Mouse (Mus musculus) MEL-GATA-1-ER (cell line): ENCODE measurements around the gene Frmd8.

Experiments used
- DNase-seq: peaks from one replicate; pipeline ENCODE4 v3.0.0-alpha.2; 2012; ENCODE audit warnings: low read depth; ENCODE audit errors: extremely low read depth

The Frmd8 gene

DNA sequence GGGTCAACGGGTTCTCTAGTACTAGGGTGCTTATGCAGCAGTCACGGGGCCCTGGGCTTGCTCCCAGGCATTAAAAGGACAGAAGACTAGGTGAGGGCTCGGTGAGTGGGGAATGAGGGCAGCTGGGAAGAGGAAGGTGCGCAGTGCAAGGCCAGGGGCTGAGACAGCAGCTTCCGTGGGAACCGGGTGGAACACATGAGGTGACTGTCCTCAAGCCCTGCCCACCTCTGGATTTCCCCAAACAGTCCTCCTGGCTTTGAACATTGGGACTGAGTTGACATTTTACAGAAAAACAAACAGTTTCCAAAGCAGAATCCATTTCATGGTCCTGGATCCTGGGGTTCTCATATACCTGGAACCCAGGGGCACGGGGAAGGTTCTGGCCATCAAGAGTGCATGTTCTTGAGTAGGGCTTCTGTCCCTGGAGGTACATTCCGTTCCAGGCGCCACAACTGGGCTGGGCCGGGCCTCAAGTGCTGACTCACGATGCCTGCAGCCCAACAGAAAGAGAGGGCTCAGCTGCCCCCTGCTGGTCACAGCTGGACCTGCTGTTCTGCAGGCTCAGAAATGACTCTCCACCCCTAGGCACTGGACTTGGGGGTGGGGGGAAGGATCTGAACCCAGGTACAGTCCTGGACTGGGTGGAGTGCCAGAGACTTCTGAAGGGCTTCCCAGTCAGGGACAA, 25.1 kb downstream of the Frmd8 start:
- DNase-seq: peak; percentile 73

DNA sequence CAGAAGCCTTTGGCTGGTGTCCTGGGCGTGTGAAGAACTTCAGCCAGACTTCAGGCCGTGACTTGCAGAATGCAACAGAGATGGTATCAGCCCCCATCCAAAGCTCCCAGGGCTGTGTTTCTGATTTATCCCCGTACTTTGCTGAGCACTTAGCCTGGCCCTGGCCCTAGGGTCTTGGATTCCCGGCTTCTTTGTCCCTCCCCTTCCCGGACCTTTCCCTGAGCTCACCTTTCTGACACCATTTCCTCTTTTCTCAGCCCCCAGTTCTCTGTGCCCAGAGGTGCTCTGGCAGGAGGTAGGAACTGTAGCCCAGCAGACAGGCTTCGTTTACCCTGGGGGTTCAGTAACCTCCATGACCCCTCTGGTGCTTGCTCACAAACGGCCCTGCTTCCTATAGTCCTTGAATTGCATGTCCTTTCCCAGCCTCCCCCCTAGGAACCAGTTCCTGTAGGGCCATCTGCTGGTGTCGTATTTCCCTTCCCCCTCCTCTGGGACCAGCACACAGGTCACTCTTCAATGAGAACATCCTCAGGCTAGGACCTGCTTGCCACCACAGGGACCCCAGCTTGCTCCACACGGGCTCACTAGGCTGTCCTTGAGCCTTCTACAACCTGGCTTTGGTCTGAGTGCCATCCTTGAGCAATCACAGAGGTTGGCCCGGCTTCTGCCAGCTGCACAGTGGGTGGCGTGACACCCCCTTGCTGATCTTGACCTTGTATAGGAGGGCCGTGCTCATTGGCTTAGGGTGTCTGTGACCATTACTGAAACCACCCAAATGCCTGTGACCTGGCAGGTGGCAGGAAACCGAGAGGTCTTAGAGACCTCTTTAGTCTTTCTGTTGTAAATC, 26.0 kb downstream of the Frmd8 start:
- peak; percentile 34 for DNase-seq

DNA sequence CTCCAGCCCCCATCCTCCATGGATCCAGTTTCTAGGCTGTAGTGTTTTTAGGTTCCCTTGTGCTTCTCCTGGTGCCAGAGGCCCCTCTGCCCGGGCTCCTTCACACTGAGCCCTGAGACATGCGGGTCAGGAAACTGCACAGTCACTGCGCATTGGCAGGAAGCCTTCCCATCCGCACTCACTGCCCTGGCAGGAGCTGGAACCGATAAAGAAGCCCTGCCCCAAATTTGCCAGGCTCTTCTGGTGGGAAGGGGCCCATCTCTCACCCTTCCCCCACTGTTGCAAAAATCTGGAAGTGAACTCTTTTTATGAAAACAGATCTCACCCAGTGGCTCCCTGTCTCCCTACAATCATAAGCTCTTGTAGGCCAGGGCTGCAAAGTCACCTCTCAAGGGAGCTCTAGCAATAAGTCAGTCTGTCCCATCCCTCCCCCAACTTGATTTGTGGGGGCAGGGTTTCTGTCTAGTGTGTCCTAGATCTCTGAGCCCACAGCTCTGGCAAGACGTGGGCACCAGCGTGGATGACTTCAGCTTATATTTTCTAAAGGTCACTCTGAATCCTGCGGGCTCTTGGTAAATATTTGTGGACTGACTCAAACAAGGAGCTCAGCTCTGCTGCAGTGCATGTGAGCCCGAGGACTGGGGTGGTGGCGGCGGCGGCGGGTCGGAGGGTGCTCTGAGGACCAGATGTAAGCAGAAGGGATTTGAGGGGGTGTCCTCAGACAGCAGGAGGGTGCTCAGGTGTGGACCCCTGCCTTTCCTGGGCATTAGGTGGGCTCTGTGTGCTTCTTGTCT, 26.8 kb downstream of the Frmd8 start:
- peak; percentile 78 for DNase-seq

DNA sequence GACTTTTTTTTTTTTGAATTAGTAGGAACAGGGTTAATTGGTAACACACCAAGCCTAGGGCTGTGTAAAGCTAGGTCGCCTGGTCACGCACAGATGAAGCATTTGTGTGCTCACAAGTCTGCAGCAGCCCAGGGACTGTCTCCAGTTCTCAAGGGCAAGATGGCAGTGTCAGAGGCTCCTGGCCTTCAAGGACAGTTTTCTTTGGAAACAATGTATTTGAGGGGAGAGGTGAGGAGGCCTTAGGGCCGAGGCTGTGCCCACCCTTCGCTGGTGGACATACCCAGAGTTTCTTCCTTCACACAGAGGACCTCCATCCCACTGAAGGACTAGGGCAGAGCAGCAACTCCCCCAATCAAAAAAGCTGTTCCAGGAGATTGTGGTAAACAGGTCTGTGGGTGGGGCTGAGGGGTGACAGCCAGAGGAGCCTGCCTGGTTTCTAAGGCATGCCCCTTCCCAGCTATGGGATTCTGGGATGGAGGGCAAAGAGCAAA, 27.7 kb downstream of the Frmd8 start:
- peak; percentile 37 for DNase-seq

DNA sequence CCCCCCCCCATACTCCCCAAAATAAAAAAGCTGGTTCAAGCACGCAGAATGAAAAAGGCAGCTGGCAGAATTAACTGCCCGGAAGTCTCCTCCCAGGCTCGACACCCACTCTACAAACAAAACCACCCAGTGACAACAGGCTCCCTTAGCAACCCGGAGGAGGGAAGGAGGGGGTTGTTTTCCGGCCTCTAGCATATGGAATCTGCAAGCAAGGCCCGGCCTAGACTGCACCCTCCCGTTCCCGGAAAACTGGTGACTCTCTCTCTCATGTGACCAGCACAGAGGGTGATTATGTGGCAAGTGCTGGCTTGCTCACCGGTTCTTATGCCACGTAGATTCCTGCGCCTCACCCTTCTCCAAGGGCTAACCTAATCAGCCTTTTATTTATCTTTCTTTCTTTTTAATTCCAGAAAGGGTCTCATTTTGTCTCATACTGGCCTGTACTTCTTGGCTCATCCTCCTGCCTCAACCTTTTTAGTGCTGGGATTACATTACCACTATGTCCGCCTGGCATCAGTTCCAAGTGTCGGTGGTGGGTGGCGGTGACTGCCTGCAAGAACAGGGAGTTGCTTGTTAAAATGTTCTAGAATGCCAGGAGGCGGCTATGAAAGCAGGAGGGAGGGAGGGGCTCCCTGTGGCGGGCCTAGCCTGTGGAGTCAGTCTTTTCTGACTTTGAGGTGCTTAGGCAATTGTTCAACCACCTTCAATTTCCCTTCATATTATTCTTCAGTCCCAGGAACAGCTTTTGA, 28.3 kb downstream of the Frmd8 start:
- peak; percentile 89 for DNase-seq

DNA sequence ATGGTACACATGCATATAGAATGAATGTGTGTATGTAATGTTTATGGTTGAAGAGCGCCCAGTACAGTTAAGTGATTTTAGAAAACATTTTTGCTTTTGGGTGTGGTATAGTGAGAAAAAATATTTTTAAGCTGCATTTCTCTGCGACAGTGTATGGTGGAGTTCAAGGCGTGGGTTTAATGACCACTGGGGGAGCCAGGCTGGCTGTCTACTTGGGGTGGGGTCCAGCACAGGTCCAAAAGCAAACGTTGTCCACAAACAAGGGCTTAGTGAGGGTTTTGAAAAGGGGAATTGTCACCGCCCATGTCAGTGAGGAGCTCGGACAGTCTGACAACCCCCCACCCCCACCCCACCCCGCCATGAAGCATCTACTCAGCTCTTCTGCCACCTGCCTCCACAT, 28.9 kb downstream of the Frmd8 start:
- no peak for DNase-seq

DNA sequence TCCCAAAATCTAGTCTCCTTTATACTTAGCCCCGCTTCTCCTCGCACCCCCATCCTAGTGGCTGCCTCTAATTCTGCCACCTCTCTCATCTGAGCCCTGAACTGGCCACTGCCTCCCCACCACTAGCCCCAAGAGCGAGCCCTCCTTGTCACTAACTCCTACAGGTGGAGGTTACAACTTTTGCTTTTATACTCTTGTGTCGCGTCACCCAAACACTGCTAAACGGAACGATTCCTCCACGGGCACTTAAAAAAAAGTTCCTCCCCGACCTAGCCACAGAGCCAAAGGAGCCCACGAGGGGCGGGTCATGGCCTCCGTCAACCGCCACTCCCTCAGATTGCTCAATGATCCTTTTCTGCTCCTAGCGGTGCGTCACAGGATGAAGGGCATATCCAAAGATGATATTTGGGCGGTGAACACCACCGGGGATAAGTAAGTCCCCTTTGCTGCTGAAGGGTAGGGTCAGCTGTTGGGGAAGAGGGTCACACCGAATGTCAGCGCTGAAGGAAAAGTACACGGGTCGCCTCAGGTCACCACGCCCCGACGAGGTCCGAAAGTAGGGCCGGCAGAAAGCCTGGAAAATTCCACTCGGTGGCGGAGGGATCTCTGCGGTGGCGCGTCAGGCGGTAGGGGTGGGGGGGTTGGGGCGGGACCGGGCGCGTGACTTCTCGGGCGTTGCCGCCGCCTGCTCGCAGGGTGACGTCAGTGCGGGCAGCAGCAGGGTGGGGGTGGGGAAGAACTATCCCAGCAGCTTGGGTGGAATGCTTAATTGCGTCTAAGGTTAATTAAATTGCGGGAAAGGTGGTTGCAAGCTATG, 29.5 kb downstream of the Frmd8 start:
- peak; percentile 72 for DNase-seq

DNA sequence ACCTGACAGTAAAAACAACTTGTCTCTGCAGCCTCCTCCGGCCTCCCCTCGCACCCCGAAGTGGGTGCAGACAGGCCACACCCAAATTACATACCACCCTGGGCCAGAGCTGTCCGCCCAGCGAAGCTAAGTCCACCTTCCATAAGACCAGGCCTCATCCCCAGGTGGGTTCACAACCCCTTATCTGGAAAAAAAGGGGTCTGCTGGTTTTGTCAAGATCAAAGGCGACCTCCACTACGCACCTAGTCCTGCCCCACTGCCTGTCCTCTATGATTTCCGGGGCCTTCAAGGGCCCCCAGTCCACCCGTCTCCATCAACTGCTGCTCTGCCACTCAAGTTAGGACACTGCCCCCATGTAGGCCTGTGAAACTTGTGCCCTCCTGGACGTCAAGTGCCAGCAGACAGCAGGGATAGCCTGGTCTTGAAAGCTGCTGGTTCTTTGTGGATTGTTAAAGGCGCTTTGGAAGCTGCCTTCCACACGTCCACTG, 30.2 kb downstream of the Frmd8 start:
- DNase-seq: peak; percentile 22

DNA sequence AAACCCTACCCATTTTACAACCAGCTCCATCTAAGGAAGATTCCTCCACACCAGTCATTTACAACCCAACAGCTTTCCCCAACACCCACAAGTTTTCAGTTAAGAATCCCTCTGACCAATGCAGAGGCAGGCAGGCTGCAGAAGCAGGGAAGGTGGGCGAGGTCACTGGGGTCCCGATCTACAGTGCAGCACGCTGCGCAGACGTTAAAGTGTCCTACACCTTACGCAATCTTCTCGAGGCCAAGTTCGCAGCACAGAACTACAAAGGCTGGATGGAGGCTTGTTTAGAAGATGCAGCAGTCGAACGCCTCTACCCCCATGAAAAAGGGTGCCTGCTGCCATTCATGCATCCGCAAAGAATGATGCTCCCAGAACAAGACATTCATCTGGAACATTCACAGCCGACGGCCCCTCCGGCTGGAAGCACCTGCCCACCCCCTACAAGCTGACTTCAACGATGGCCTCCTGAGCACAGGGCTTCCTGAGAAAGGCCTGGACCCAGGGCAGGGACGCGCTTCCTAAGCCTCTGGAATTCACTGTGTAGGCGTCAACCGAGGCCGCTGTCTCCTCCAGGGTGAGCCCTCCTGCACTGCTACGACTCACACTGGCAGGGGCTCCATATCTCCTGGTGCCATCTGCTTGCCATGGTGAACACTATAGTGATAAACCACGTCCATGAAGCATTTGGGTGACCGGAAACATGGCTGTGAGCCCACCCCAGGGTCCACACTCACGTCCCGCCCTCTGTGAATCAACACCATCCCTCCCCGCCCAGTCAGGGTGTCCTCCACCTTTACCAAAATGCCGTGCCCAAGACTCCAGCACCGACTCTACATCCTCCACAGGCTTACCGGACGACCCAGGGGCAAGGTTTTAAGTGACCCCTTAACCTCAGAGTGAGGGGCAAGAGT, 31.0 kb downstream of the Frmd8 start:
- DNase-seq: peak; percentile 24

DNA sequence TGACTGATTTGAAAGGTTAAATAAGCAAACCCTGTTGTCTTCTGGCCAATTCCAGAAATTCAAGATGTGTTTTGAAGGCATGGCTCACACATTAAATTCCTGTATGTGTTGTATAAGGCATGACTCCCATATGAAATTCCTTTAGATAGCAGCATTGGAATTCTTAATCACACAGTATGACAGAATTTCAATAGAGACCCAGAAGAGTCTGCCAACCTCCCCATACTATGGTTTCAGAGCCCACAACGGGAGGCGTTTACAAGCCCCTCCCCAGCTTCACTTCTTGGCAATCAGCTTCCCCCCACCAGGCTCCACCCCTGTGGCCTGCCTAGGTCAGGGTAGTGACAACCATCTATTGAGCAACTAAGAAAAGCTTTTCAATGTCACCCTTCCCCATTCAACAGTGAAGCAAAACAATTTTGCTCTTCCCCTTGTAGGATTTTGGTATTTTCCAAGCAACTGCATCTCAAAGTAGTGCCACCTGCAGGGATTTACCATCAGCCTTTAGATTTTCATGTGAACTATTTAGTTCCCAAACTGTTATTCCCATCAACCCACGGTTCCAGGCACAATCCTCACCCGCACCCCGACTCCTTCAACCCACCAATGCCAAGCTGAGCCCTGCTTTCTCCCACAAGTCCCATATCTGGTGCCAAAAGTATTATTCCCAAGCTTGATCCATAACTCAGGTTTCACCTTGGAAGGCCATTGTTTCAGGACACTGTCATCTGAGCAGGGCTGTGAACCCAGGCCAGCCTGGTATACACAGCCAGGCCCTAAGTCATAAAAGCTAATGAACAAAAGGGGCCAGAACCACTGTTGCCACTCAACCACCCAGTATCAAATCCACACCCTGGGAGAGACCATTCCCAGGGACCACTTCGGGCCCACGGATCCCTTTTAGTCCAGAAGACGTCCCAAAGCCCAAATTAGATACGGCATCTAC, 32.0 kb downstream of the Frmd8 start:
- peak; percentile 48 for DNase-seq

DNA sequence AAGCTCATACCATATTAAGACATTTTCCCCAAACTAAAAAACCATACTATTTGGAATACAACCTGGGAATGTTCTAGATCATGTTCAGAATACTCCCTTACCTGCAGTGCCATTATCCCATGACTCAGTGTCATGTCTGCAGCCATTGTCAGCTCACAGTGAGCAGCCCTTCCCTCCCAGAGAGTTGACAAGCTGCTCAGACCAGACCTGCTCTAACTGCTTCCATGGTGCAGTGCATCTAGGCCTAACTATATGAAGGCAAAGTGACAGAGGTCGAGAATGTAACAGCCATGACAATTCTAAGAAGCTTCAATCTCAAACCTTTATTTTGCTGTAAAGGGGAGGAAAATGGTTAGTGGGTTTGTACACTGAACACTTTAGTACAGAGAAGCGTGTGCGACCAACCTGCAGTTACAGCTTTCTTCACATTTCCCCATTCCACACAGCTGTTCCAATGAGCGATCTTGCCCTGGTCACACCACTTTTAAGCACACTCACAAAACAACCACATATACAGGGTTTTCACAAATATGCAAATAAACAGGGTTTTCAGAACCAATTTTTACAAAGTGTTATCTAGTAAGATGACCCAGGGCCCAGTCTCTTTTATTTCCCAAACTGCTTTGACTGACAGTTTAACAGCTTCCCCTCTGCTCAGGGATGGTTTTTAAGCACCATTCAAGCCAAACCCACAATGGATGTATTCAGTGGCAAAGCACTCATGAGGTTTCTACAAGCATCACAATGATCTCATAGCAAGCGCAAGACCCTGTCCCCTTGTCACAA, 32.9 kb downstream of the Frmd8 start:
- DNase-seq: peak; percentile 36

DNA sequence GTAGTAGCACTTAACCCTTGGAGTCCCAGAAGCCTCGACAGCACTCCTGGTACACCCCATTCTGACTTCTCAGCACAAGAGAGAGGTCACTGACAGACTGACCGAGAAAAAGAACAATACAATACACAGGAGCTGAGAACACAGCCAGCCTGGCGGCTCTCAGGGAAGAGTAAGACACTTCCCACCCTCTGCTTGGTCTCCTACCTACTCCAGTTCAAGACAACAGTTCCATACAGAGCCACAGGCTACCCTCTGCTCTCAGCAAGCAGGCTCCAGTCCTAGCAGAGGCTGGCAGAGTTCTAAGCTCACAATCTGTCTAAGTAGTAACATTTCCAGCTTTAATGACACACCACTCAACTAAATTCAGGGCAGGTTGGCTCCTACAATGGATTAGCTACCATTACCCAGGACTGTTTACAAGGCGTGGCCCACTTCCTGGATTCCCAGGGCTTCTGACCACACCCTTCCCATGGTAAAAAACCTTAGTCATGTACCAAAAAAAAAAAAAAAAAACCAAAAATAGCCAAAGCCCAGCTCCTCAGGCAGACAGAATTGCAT, 33.6 kb downstream of the Frmd8 start:
- peak; percentile 55 for DNase-seq

DNA sequence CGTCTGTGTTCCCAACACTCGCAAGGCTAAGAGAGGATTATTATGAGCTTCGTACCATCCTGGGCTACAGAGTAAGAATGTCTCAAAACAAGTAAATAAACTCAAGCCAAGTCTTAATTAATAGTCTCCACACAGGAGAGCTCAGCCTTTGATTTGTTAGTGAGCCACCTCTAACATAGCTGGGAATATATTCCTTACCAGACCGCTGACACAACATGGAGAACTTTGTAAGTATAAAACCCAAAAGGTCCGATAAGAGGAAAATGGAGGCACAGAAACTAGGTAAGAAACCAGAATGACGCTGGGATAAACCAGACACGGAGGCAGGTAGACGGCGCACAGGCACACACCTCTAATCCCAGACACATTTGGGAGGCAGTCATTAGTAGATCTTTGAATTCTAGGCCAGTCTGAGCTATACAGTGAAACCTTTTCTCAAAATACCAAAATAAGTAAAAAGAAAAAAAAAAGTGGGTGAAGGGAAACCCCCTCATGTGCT, 34.1 kb downstream of the Frmd8 start:
- DNase-seq: no peak

DNA sequence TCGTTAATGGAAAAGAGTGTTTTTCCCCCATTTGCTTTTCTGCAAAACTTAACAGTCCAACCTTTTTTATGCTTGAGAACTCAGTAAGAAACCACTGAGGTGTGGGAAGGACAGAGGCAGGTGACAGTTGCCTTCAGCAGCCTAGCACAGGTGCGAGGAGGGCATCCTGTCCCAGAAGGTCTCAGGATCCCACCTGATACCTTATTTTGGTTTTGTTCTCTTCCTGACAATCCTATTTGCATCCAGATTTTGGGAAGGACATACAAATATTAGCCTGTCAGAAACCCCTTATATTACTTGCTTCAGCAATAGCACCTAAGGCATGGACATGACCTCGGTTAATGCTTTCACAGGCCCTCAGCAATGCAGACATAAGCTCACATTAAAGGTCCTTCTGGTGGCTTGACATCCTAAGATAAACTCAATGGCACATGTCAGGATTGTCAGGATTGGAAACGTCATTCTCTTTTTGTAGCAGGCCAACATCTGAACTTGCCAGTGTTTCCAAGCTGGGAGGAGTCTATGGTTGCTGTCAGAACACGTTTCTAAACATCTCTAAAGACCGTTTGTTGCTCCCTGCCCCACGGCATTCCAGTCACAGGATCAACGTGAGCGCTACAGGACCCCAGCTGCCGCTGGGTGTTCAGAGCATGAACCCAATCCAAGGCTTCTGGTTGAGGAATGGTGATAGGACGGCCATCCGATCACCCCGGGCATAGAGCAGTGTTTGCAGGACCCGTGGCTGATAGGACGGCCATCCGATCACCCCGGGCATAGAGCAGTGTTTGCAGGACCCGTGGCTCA, 34.8 kb downstream of the Frmd8 start:
- no peak for DNase-seq

DNA sequence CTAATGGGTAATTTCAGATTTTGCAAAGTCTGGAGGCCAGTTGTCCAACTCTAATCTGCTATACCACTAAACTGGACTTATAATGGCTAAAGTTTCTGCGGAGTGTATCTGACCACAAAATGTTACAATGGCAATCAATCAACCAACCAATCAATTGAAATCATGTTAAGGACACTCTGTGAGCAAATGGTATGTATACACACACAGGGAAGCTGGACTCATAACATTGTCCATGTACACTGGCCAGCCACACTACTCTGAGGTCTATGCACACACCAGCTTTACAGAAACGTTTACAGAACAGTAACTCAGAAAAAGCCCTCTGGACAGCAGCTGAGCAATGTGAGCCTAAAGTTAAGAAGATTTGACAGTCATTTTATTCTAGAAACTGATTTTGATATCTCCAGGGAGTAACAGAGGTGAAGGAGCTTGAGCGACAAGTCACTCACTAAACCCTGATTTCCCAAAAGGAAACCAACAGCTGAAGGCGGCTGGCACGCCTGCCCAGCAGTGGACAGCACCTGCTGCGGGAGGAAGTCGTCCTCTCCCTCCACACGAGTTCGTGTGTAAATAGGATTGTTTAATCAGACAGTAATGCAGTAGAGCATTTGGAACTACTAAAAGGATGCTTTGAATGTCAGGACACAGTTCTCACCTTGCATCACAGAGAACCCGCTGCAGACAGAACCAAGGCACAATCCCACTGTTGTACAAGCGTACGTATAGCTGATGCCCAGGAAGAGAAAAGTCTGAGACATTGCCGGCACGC, 35.6 kb downstream of the Frmd8 start:
- DNase-seq: no peak
